Mouse (Mus musculus) cortical plate, adult 2 months (tissue): ENCODE results near the gene Nmi. TPM values are rescaled to one million over a fixed set of nuclear protein-coding genes. Genes with fewer than 3 reads are reported as not detected.

Experiments used
- H3K27ac ChIP-seq: fragments of 200-500 bp; 2 replicates; pipeline ENCODE4 v1.5.1; 2012; ENCODE audit warnings: low read length, control low read depth, inconsistent platforms; ENCODE audit not compliant: insufficient read depth
- H3K4me1 ChIP-seq: fragments of 200-500 bp; 2 replicates; pipeline ENCODE4 v1.6.1; 2011; ENCODE audit warnings: low read length; ENCODE audit not compliant: control insufficient read depth, insufficient read depth
- H3K4me3 ChIP-seq: fragments of 200-500 bp; 2 replicates; pipeline ENCODE4 v1.5.1; 2011; ENCODE audit warnings: mild to moderate bottlenecking, low read length, control low read depth; ENCODE audit not compliant: insufficient read depth
- CTCF ChIP-seq: fragments of 200-500 bp; IDR thresholded peaks from 2 replicates; pipeline ENCODE4 v1.5.1; 2011; ENCODE audit warnings: mild to moderate bottlenecking, control low read depth, low read length; ENCODE audit not compliant: insufficient read depth; ENCODE audit errors: extremely low read depth
- POLR2A ChIP-seq: fragments of 200-500 bp; IDR thresholded peaks from 2 replicates; pipeline ENCODE4 v1.6.1; 2011; ENCODE audit warnings: mild to moderate bottlenecking, low read length, control low read depth; ENCODE audit not compliant: insufficient read depth; ENCODE audit errors: extremely low read depth
- polyA plus RNA-seq: library from polyadenylated mRNA; depleted of rRNA; stranded (reverse); fragments of >200 nt; gene quantifications from 2 replicates; pipeline ENCODE4 v1.2.3, GENCODE M21; 2012

The Nmi gene
- polyA plus RNA-seq, 1 experiment = 6.3 TPM

- H3K27ac ChIP-seq = no peak overlapping the region
- TF ChIP-seq CTCF (no peak), POLR2A (no peak)
- no peak overlapping the region for H3K4me3 ChIP-seq
- H3K4me1 ChIP-seq = no peaks in the 10 kb centered on the region
Measured at GRCm38 (mm10) chr2:51950876-51951275, 22.4 kb downstream of the Nmi start.

- H3K4me1 ChIP-seq = no peaks in the 10 kb centered on the region
- TF ChIP-seq POLR2A (no peak), CTCF (no peak)
- no peak overlapping the region for H3K27ac ChIP-seq
- H3K4me3 ChIP-seq = no peak overlapping the region
Measured at GRCm38 (mm10) chr2:51948105-51948830, 25.0 kb downstream of the Nmi start.

- Histone ChIP-seq H3K4me1 (no peaks in the 10 kb centered on the region), H3K4me3 (no peak overlapping the region), H3K27ac (no peak overlapping the region)
- TF ChIP-seq POLR2A (no peak), CTCF (no peak)
Measured at GRCm38 (mm10) chr2:51945812-51946211, 27.5 kb downstream of the Nmi start.

GRCm38 (mm10) chr2:51941832-51942231, 31.5 kb downstream of the Nmi start:
- Histone ChIP-seq H3K4me3 (no peak overlapping the region), H3K4me1 (no peaks in the 10 kb centered on the region), H3K27ac (no peak overlapping the region)
- TF ChIP-seq CTCF (no peak), POLR2A (no peak)

- no peak for TF ChIP-seq POLR2A
- no peak for TF ChIP-seq CTCF
- peaks cover 5% of the 10 kb centered on the region; the same call in 1 of the 2 replicates for H3K4me1 ChIP-seq
- H3K4me3 ChIP-seq = no peak overlapping the region
- H3K27ac ChIP-seq = no peak overlapping the region
Measured at GRCm38 (mm10) chr2:51938750-51939149, 34.5 kb downstream of the Nmi start.

GRCm38 (mm10) chr2:51937004-51937403, 36.3 kb downstream of the Nmi start:
- Histone ChIP-seq H3K4me1 (peaks cover 6% of the 10 kb centered on the region), H3K4me3 (no peak overlapping the region), H3K27ac (no peak overlapping the region)
- TF ChIP-seq POLR2A (no peak), CTCF (no peak)

- no peak overlapping the region for H3K27ac ChIP-seq
- H3K4me1 ChIP-seq = peaks cover 6% of the 10 kb centered on the region
- no peak for TF ChIP-seq POLR2A
- TF ChIP-seq CTCF = no peak
- H3K4me3 ChIP-seq = no peak overlapping the region
Measured at GRCm38 (mm10) chr2:51936585-51936984, 36.7 kb downstream of the Nmi start.

- TF ChIP-seq POLR2A = no peak
- TF ChIP-seq CTCF = no peak
- 0 out of 2 replicates have a peak overlapping the region, but pooled peaks have one; percentile 72 for H3K4me3 ChIP-seq
- H3K4me1 ChIP-seq = peaks cover 6% of the 10 kb centered on the region
- H3K27ac ChIP-seq = no peak overlapping the region
Measured at GRCm38 (mm10) chr2:51935921-51936320, 37.4 kb downstream of the Nmi start.

GRCm38 (mm10) chr2:51934574-51935334, 38.5 kb downstream of the Nmi start, which contains the start of gene Rbm43:
TSS of gene Rbm43 (minus strand) at chr2:51935163.
- TF ChIP-seq CTCF (no peak), POLR2A (no peak)
- Histone ChIP-seq H3K4me1 (peaks cover 6% of the 10 kb centered on the region), H3K27ac (no peak within 1 kb of the TSS), H3K4me3 (peak within 1 kb of the TSS; percentile 72)

- Histone ChIP-seq H3K27ac (no peak overlapping the region), H3K4me1 (peaks cover 6% of the 10 kb centered on the region), H3K4me3 (peak overlapping the region; percentile 72; the same call in 1 of the 2 replicates)
- TF ChIP-seq CTCF = no peak
- TF ChIP-seq POLR2A = no peak
Measured at GRCm38 (mm10) chr2:51933341-51934134, 39.8 kb downstream of the Nmi start.
